Mouse (Mus musculus) heart, adult 2 months (tissue): ENCODE measurements at regions not wholly inside any gene's neighbourhood (a gene's known extent, or its start where the extent isn't known, plus 50 kb on each side); places are given as distances from the start of the nearest gene placed in this dataset.

Experiments used
- DNase-seq, 2 experiments: peaks; one replicate each; pipeline ENCODE4 v3.0.0; 2021
- H3K27ac ChIP-seq: fragments of 200-600 bp; 2 replicates; pipeline ENCODE4 v1.8.1; 2022
- H3K27me3 ChIP-seq: fragments of 200-500 bp; 2 replicates; pipeline ENCODE4 v1.6.1; 2012; ENCODE audit warnings: mild to moderate bottlenecking, low read length, inconsistent platforms, mixed read lengths; ENCODE audit not compliant: control insufficient read depth, insufficient read depth
- H3K36me3 ChIP-seq: fragments of 200-500 bp; 2 replicates; pipeline ENCODE4 v1.6.1; 2012; ENCODE audit warnings: low read length, inconsistent platforms; ENCODE audit not compliant: control insufficient read depth, insufficient read depth
- H3K4me1 ChIP-seq: fragments of 200-500 bp; 2 replicates; pipeline ENCODE4 v1.6.1; 2011; ENCODE audit warnings: low read length; ENCODE audit not compliant: control insufficient read depth, insufficient read depth
- H3K4me3 ChIP-seq: fragments of 200-600 bp; 2 replicates; pipeline ENCODE4 v1.8.1; 2022
- H3K79me2 ChIP-seq: fragments of 200-500 bp; replicated peaks from 2 replicates; pipeline ENCODE4 v1.6.1; 2012; ENCODE audit warnings: mild to moderate bottlenecking, inconsistent platforms, low read length, moderate library complexity, mixed read lengths; ENCODE audit not compliant: control insufficient read depth, insufficient read depth
- H3K9ac ChIP-seq: fragments of 200-500 bp; 2 replicates; pipeline ENCODE4 v1.6.1; 2012; ENCODE audit warnings: low read depth, mild to moderate bottlenecking, control low read depth, inconsistent platforms, low read length, mixed read lengths
- CTCF ChIP-seq: fragments of 200-600 bp; IDR thresholded peaks from 2 replicates; pipeline ENCODE4 v1.8.1; 2022; ENCODE audit warnings: antibody characterized with exemption, mild to moderate bottlenecking, moderate library complexity
- EP300 ChIP-seq: fragments of 200-500 bp; IDR thresholded peaks from 2 replicates; pipeline ENCODE4 v1.6.1; 2011; ENCODE audit warnings: low read depth, low read length, control low read depth; ENCODE audit not compliant: insufficient read depth
- POLR2A ChIP-seq: fragments of 200-500 bp; IDR thresholded peaks from 2 replicates; pipeline ENCODE4 v1.6.1; 2011; ENCODE audit warnings: mild to moderate bottlenecking, low read depth, low read length, control low read depth; ENCODE audit not compliant: insufficient read depth
- WGBS: fragments of 180-500 bp; shearing (Covaris S2); methylation state at CpG from one replicate; pipeline ENCODE4 v1.1.7; 2018; 5-methylcytosine and 5-hydroxymethylcytosine counted together
- intact Hi-C: fragments of 180-260 bp; cut with DNase I; formaldehyde crosslinking; loops from one replicate; pipeline ENCODE4 v1.15.1; 2025

DNA sequence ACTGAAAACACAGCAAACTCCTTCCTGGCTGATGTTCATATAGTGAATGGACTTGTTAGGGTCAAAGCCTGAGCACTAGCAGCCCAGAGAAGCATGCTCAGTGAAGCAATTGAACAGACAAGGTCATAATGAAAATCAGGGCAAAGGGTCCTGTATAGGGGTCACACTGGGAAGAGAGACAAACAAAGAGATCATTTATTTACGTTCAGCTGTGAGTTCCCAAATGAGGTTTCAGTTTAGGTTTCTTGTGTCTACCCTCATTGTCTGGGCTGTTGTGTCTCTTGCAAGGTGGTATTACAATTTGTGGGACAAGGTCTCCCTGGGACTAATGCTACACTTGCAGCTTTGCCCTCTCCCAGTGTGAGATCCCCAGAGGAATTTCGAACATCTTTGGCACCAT lies 624.4 kb upstream of the Auts2 start:
- no peak overlapping the region for H3K27ac ChIP-seq
- no peaks in the 10 kb centered on the region for H3K27me3 ChIP-seq
- TF ChIP-seq POLR2A: no peak
- no peak for TF ChIP-seq EP300
- TF ChIP-seq CTCF: no peak
- H3K4me3 ChIP-seq: no peak overlapping the region
- no peak for DNase-seq
- H3K4me1 ChIP-seq: no peaks in the 10 kb centered on the region
- 86% methylated on average over 2 of the region's 2 CpGs for WGBS
- intact Hi-C loops: no loop called here
- H3K79me2 ChIP-seq: no peaks in the 10 kb centered on the region
- H3K9ac ChIP-seq: no peak overlapping the region
- no peaks in the 10 kb centered on the region for H3K36me3 ChIP-seq

DNA sequence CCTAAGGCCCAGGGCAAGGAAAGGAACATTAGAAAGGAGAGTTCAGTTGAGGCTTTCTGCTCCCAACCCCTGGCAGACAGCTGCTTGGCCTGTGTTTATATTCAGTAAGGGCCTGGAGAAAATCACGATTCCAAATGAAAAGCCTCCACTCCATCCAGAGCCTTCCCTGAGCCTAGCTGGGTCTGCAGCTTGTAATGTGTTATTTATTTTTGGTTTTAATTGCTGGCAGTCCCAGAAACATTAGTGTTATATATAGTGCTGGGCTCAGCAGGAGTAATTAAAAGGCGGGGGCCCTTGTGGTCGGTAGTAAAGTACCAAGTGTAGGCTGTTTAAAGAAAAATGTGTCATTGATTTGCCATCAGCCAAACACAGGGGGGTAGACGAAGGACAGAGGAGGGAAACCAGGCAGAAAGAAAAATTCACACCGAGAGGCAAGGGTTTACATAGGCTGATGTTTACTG lies 623.9 kb upstream of the Auts2 start:
- no peak overlapping the region for H3K27ac ChIP-seq
- DNase-seq: no peak
- no peaks in the 10 kb centered on the region for H3K27me3 ChIP-seq
- no peak overlapping the region for H3K9ac ChIP-seq
- TF ChIP-seq EP300: no peak
- no peak for TF ChIP-seq POLR2A
- TF ChIP-seq CTCF: no peak
- H3K36me3 ChIP-seq: no peaks in the 10 kb centered on the region
- 58% methylated on average over 5 of the region's 5 CpGs for WGBS
- no peaks in the 10 kb centered on the region for H3K79me2 ChIP-seq
- intact Hi-C loops: no loop called here
- H3K4me3 ChIP-seq: no peak overlapping the region
- no peaks in the 10 kb centered on the region for H3K4me1 ChIP-seq

DNA sequence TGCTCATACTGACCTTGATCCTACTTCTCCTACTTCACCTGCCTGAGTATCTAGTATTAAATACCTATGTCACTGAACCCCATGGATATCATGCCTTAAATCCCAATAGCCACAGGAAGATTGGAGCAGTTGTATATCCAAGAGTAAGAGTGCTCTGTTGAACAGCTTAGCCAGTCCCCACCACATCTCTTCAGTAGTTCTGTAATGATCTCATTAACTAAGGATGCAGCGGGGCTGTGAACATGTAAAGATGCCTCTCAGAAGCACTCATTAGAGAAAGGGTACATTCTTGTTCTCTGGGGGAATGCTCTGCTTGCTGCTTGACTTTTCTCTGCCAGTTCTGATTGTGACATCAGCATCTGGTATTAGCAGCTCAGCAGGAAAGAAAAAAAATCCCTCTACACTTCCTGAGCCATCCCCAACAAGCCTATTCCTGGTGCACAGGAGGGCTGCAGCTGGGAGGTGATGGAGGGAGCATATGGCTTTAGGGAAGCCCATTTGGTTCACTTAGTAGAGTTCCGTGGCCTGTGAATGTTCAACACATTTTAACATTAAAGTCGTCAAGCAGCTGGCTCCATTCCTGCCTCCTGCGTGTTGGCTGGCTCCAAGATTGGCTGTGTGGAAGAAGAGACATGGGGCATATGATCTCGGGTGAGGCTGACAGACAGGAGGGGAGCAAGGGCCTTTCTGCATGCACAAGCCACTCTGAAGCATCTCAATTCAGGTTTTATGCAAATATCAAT lies 613.1 kb upstream of the Auts2 start:
- Histone ChIP-seq H3K4me1 (no peaks in the 10 kb centered on the region), H3K36me3 (no peaks in the 10 kb centered on the region), H3K27ac (no peak overlapping the region), H3K4me3 (no peak overlapping the region), H3K27me3 (no peaks in the 10 kb centered on the region), H3K79me2 (no peaks in the 10 kb centered on the region), H3K9ac (no peak overlapping the region)
- 47% methylated on average over 5 of the region's 5 CpGs for WGBS
- DNase-seq: no peak
- TF ChIP-seq POLR2A (no peak), EP300 (no peak), CTCF (no peak)
- intact Hi-C loops: no loop called here

DNA sequence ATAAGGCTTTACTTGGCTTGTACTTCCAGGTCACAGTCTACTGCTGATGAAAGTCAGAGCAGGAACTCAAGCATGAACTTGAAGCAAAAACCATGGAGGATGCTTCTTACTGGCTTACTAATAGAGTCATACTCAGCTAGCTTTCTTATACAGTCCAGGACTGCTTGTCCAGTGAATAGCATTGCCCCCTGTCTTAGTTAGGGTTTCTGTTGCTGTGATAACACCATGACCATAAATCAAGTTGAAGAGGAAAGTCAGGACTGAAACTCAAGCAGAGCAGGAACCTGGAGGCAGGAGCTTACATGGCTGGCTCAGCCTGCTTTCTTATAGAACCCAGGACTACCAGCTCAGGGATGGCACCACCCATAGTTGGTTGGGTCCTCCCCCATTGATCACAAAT lies 602.9 kb upstream of the Auts2 start:
- Histone ChIP-seq H3K27me3 (peaks cover 3% of the 10 kb centered on the region; the same call in 1 of the 2 replicates), H3K9ac (no peak overlapping the region), H3K4me1 (no peaks in the 10 kb centered on the region), H3K79me2 (no peaks in the 10 kb centered on the region), H3K4me3 (no peak overlapping the region), H3K36me3 (no peaks in the 10 kb centered on the region), H3K27ac (no peak overlapping the region)
- no peak for DNase-seq
- intact Hi-C loops: no loop called here
- TF ChIP-seq CTCF (no peak), POLR2A (no peak), EP300 (no peak)

DNA sequence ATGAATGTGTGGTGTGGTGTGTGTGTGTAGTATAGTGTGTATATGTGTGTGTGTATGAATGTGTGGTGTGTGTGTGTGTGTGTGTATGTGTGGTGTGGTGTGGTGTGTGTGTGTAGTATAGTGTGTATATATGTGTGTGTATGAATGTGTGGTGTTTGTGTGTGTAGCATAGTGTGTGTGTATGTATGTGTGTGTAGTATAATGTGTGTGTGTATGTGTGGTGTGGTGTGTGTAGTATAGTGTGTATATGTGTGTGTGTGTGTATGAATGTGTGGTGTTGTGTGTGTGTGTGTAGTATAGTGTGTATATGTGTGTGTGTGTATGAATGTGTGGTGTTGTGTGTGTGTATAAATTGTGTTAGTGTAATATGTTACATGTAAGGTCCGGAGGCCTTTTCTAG lies 600.5 kb upstream of the Auts2 start:
- 100% methylated on average over 1 of the region's 1 CpGs for WGBS
- intact Hi-C loops: no loop called here

DNA sequence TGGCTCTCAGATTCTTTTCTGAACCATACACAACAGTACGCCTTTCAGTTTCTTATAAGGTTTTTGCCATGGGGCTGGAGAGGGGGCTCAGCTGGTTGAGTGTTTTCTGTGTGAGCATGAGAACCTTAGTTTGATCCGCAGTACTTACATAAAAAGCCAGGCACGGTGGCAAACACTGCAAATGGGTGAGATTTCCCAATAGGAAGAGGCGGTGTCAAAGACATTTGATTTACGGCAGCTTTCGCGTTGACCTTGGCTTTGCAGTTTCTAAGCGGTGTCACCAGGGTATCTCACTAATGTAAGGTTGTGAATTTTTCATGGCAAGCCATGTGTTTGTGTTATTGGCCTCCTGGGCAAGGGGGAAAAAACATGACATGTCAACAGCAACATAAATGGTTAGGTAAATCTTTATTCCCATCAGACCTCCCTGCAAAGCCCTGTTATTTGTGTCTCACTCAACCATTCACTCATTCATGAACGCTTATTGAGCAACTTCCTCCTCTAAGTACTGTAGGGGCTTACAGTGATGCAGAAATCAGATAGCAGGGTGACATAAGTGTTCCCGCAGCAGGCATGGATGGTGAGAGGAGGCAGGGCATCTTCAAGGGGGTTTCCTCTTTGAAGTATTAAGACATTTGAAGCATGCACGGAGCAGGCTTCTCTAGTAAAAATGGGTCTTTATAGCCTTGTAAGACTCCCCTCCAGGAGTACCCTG lies 599.4 kb upstream of the Auts2 start:
- H3K27ac ChIP-seq: no peak overlapping the region
- H3K4me3 ChIP-seq: no peak overlapping the region
- H3K36me3 ChIP-seq: no peaks in the 10 kb centered on the region
- no peaks in the 10 kb centered on the region for H3K79me2 ChIP-seq
- H3K9ac ChIP-seq: no peak overlapping the region
- TF ChIP-seq CTCF (no peak), EP300 (no peak), POLR2A (no peak)
- no peaks in the 10 kb centered on the region for H3K4me1 ChIP-seq
- WGBS: 78% methylated on average over 11 of the region's 11 CpGs
- peaks cover 3% of the 10 kb centered on the region; the same call in 1 of the 2 replicates for H3K27me3 ChIP-seq
- no peak for DNase-seq
- intact Hi-C loops: no loop called here

More for the DNA sequence above, 600.5 kb upstream of the Auts2 start:
- Histone ChIP-seq H3K27me3 (peaks cover 3% of the 10 kb centered on the region; the same call in 1 of the 2 replicates), H3K4me3 (no peak overlapping the region), H3K79me2 (no peaks in the 10 kb centered on the region), H3K4me1 (no peaks in the 10 kb centered on the region), H3K36me3 (no peaks in the 10 kb centered on the region), H3K27ac (no peak overlapping the region), H3K9ac (no peak overlapping the region)
- DNase-seq: no peak
- TF ChIP-seq EP300 (no peak), POLR2A (no peak), CTCF (no peak)
